Mouse (Mus musculus): ENCODE data around the gene Eif1ad. TPM values are rescaled to one million over a fixed set of nuclear protein-coding genes. Genes with fewer than 3 reads are reported as not detected.

Gene Eif1ad
- polyA plus RNA-seq, 1 experiment from 2014 or later, result 35.0 TPM

- ATAC-seq (ENCODE audit: low FRiP score) (peak; percentile 25; the same call in 1 of the 2 replicates), DNase-seq (ENCODE audit: low spot score) (peak; percentile 75)
- no peaks in the 10 kb centered on the region for H3K9me3 ChIP-seq (ENCODE audit: control insufficient read depth, low read length)
- peaks cover 12% of the 10 kb centered on the region for H3K4me1 ChIP-seq (replicated peaks; ENCODE audit: control insufficient read depth, insufficient read depth, low read length)
- H3K27me3 ChIP-seq (ENCODE audit: control insufficient read depth, insufficient read depth, low read length), result no peaks in the 10 kb centered on the region
- peak overlapping the region; percentile 48 for H3K4me3 ChIP-seq (replicated peaks; ENCODE audit: low read length)
- peak overlapping the region; percentile 88 for H3K27ac ChIP-seq
- H3K9ac ChIP-seq, result peak overlapping the region; percentile 76
- H3K36me3 ChIP-seq (replicated peaks; ENCODE audit: control insufficient read depth, insufficient read depth), result no peaks in the 10 kb centered on the region
- 17% methylated on average over 7 of the region's 7 CpGs for WGBS
- peak overlapping the region; percentile 77 for H3K4me2 ChIP-seq (replicated peaks)
Observed at GRCm38 (mm10) chr19:5407133-5407532, 40.6 kb downstream of the Eif1ad start.

GRCm38 (mm10) chr19:5408057-5409001 lies 41.8 kb downstream of the Eif1ad start:
- no peaks in the 10 kb centered on the region for H3K9me3 ChIP-seq (ENCODE audit: control insufficient read depth, low read length)
- peaks cover 12% of the 10 kb centered on the region for H3K4me1 ChIP-seq (replicated peaks; ENCODE audit: control insufficient read depth, insufficient read depth, low read length)
- H3K9ac ChIP-seq, result no peak overlapping the region
- WGBS, result 87% methylated on average over 13 of the region's 13 CpGs
- no peak overlapping the region for H3K27ac ChIP-seq
- peak overlapping the region; percentile 77 for H3K4me2 ChIP-seq (replicated peaks)
- no peak overlapping the region for H3K4me3 ChIP-seq (replicated peaks; ENCODE audit: low read length)
- DNase-seq (ENCODE audit: low spot score), result no peak
- H3K36me3 ChIP-seq (replicated peaks; ENCODE audit: control insufficient read depth, insufficient read depth), result no peaks in the 10 kb centered on the region
- no peaks in the 10 kb centered on the region for H3K27me3 ChIP-seq (ENCODE audit: control insufficient read depth, insufficient read depth, low read length)
- ATAC-seq (ENCODE audit: low FRiP score), result no peak

- no peak overlapping the region for H3K9ac ChIP-seq
- DNase-seq (ENCODE audit: low spot score) (no peak), ATAC-seq (ENCODE audit: low FRiP score) (no peak)
- WGBS, result 81% methylated on average over 5 of the region's 5 CpGs
- H3K4me3 ChIP-seq (replicated peaks; ENCODE audit: low read length), result no peak overlapping the region
- no peaks in the 10 kb centered on the region for H3K27me3 ChIP-seq (ENCODE audit: control insufficient read depth, insufficient read depth, low read length)
- no peaks in the 10 kb centered on the region for H3K36me3 ChIP-seq (replicated peaks; ENCODE audit: control insufficient read depth, insufficient read depth)
- no peak overlapping the region for H3K27ac ChIP-seq
- H3K4me1 ChIP-seq (replicated peaks; ENCODE audit: control insufficient read depth, insufficient read depth, low read length), result peaks cover 12% of the 10 kb centered on the region
- no peaks in the 10 kb centered on the region for H3K9me3 ChIP-seq (ENCODE audit: control insufficient read depth, low read length)
- no peak overlapping the region for H3K4me2 ChIP-seq (replicated peaks)
Observed at GRCm38 (mm10) chr19:5409068-5409467, 42.5 kb downstream of the Eif1ad start.

- no peaks in the 10 kb centered on the region for H3K9me3 ChIP-seq (ENCODE audit: control insufficient read depth, low read length)
- no peak overlapping the region for H3K4me2 ChIP-seq (replicated peaks)
- ATAC-seq (ENCODE audit: low FRiP score) (no peak), DNase-seq (ENCODE audit: low spot score) (no peak)
- no peak overlapping the region for H3K9ac ChIP-seq
- H3K4me1 ChIP-seq (replicated peaks; ENCODE audit: control insufficient read depth, insufficient read depth, low read length), result peaks cover 12% of the 10 kb centered on the region
- no peak overlapping the region for H3K4me3 ChIP-seq (replicated peaks; ENCODE audit: low read length)
- H3K36me3 ChIP-seq (replicated peaks; ENCODE audit: control insufficient read depth, insufficient read depth), result no peaks in the 10 kb centered on the region
- 93% methylated on average over 5 of the region's 5 CpGs for WGBS
- H3K27me3 ChIP-seq (ENCODE audit: control insufficient read depth, insufficient read depth, low read length), result no peaks in the 10 kb centered on the region
- no peak overlapping the region for H3K27ac ChIP-seq
Observed at GRCm38 (mm10) chr19:5410641-5411040, 44.1 kb downstream of the Eif1ad start.

GRCm38 (mm10) chr19:5411961-5412360 lies 45.4 kb downstream of the Eif1ad start:
- no peak for DNase-seq (ENCODE audit: low spot score)
- no peaks in the 10 kb centered on the region for H3K9me3 ChIP-seq (ENCODE audit: control insufficient read depth, low read length)
- no peak overlapping the region for H3K4me2 ChIP-seq (replicated peaks)
- no peak overlapping the region for H3K9ac ChIP-seq
- no peak for ATAC-seq (ENCODE audit: low FRiP score)
- no peak overlapping the region for H3K27ac ChIP-seq
- 58% methylated on average over 5 of the region's 5 CpGs for WGBS
- peaks cover 8% of the 10 kb centered on the region for H3K4me1 ChIP-seq (replicated peaks; ENCODE audit: control insufficient read depth, insufficient read depth, low read length)
- peaks cover 2% of the 10 kb centered on the region for H3K36me3 ChIP-seq (replicated peaks; ENCODE audit: control insufficient read depth, insufficient read depth)
- no peak overlapping the region for H3K4me3 ChIP-seq (replicated peaks; ENCODE audit: low read length)
- no peaks in the 10 kb centered on the region for H3K27me3 ChIP-seq (ENCODE audit: control insufficient read depth, insufficient read depth, low read length)

- no peaks in the 10 kb centered on the region for H3K4me1 ChIP-seq (replicated peaks; ENCODE audit: control insufficient read depth, insufficient read depth, low read length)
- no peak overlapping the region for H3K4me2 ChIP-seq (replicated peaks)
- H3K9me3 ChIP-seq (ENCODE audit: control insufficient read depth, low read length), result no peaks in the 10 kb centered on the region
- no peak overlapping the region for H3K4me3 ChIP-seq (replicated peaks; ENCODE audit: low read length)
- ATAC-seq (ENCODE audit: low FRiP score) (no peak), DNase-seq (ENCODE audit: low spot score) (no peak)
- H3K27me3 ChIP-seq (ENCODE audit: control insufficient read depth, insufficient read depth, low read length), result no peaks in the 10 kb centered on the region
- H3K27ac ChIP-seq, result no peak overlapping the region
- peaks cover 4% of the 10 kb centered on the region for H3K36me3 ChIP-seq (replicated peaks; ENCODE audit: control insufficient read depth, insufficient read depth)
- H3K9ac ChIP-seq, result no peak overlapping the region
- 76% methylated on average over 4 of the region's 4 CpGs for WGBS
Observed at GRCm38 (mm10) chr19:5413840-5414239, 47.3 kb downstream of the Eif1ad start.

- WGBS, result 68% methylated on average over 2 of the region's 2 CpGs
- no peak for ATAC-seq (ENCODE audit: low FRiP score)
- Histone ChIP-seq H3K9me3 (ENCODE audit: control insufficient read depth, low read length) (no peaks in the 10 kb centered on the region), H3K4me3 (replicated peaks; ENCODE audit: low read length) (no peak overlapping the region), H3K27ac (no peak overlapping the region), H3K4me1 (replicated peaks; ENCODE audit: control insufficient read depth, insufficient read depth, low read length) (no peaks in the 10 kb centered on the region), H3K36me3 (replicated peaks; ENCODE audit: control insufficient read depth, insufficient read depth) (peaks cover 9% of the 10 kb centered on the region), H3K9ac (no peak overlapping the region), H3K27me3 (ENCODE audit: control insufficient read depth, insufficient read depth, low read length) (no peaks in the 10 kb centered on the region), H3K4me2 (replicated peaks) (no peak overlapping the region)
- no peak for DNase-seq (ENCODE audit: low spot score)
Observed at GRCm38 (mm10) chr19:5414534-5414957, 48.0 kb downstream of the Eif1ad start.

- H3K27ac ChIP-seq, result no peak overlapping the region
- WGBS, result 97% methylated on average over 8 of the region's 8 CpGs
- no peak for ATAC-seq (ENCODE audit: low FRiP score)
Observed at GRCm38 (mm10) chr19:5418750-5419466, 52.4 kb downstream of the Eif1ad start.

GRCm38 (mm10) chr19:5419630-5420029 lies 53.1 kb downstream of the Eif1ad start:
- no peak for DNase-seq (ENCODE audit: low spot score)
- WGBS, result 91% methylated on average over 9 of the region's 9 CpGs
- Histone ChIP-seq H3K4me2 (replicated peaks) (no peak overlapping the region), H3K36me3 (replicated peaks; ENCODE audit: control insufficient read depth, insufficient read depth) (peaks cover 40% of the 10 kb centered on the region), H3K9me3 (ENCODE audit: control insufficient read depth, low read length) (no peaks in the 10 kb centered on the region), H3K4me3 (replicated peaks; ENCODE audit: low read length) (no peak overlapping the region), H3K27ac (no peak overlapping the region), H3K4me1 (replicated peaks; ENCODE audit: control insufficient read depth, insufficient read depth, low read length) (peaks cover 12% of the 10 kb centered on the region), H3K9ac (no peak overlapping the region), H3K27me3 (ENCODE audit: control insufficient read depth, insufficient read depth, low read length) (no peaks in the 10 kb centered on the region)
- no peak for ATAC-seq (ENCODE audit: low FRiP score)

More at GRCm38 (mm10) chr19:5418750-5419466, 52.4 kb downstream of the Eif1ad start:
- no peaks in the 10 kb centered on the region for H3K9me3 ChIP-seq (ENCODE audit: control insufficient read depth, low read length)
- peaks cover 12% of the 10 kb centered on the region for H3K4me1 ChIP-seq (replicated peaks; ENCODE audit: control insufficient read depth, insufficient read depth, low read length)
- H3K27me3 ChIP-seq (ENCODE audit: control insufficient read depth, insufficient read depth, low read length), result no peaks in the 10 kb centered on the region
- H3K36me3 ChIP-seq (replicated peaks; ENCODE audit: control insufficient read depth, insufficient read depth), result peaks cover 40% of the 10 kb centered on the region
- DNase-seq (ENCODE audit: low spot score), result no peak
- H3K4me3 ChIP-seq (replicated peaks; ENCODE audit: low read length), result no peak overlapping the region
- no peak overlapping the region for H3K4me2 ChIP-seq (replicated peaks)
- no peak overlapping the region for H3K9ac ChIP-seq
